Mouse (Mus musculus): Measurements from ENCODE around the gene Kcnn3.

The Kcnn3 gene

GRCm38 (mm10) chr3:89715207-89715966 is 195.4 kb downstream of the Kcnn3 start:
- in situ Hi-C loops (cut with MboI; ENCODE audit: unreplicated experiment in 2 of 2): no loop called here

GRCm38 (mm10) chr3:89715967-89716256 is 195.9 kb downstream of the Kcnn3 start:
- in situ Hi-C loops (cut with MboI; ENCODE audit: unreplicated experiment in 2 of 2): no loop called here

DNA sequence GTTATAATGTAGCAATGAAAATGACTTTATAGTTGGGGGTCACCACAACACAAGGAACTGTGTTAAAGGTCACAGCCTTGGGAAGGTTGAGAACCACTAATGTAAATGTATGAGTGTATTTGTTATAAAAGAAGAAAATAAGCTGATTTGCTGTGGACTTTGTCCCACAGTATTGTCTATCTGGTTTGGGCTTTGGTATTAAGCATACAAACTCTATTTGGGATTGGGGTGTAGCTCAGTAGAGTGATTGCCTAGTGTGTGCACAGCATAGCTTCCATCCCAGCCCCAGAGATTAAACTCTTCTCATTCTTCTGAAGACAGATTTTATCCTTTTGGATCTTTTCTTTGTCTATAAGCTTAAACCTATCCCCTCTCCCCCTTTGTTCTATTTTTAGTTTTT is 202.1 kb downstream of the Kcnn3 start:
- in situ Hi-C loops (cut with MboI; ENCODE audit: unreplicated experiment in 2 of 2): loop anchor here in 1 of 2 experiments (5.0 kb wide), 1 partner anchor 35 kb away; no protein-coding TSS in a partner anchor

- in situ Hi-C loops (cut with MboI; ENCODE audit: unreplicated experiment in 2 of 2): loop anchor here in 1 of 2 experiments (5.0 kb wide), 1 partner anchor 36 kb away; no protein-coding TSS in a partner anchor
Observed at GRCm38 (mm10) chr3:89723400-89724084, 203.6 kb downstream of the Kcnn3 start.
